Mouse (Mus musculus): Measurements from ENCODE around the gene Tmem273.

- no peak for TF ChIP-seq CTCF (IDR thresholded peaks at IDR 0.05; ENCODE audit: low read depth, low read length)
- TF ChIP-seq POLR2A (IDR thresholded peaks at IDR 0.05; ENCODE audit: extremely low read depth, insufficient read depth, low read length) = no peak
Measured at GRCm38 (mm10) chr14:32787691-32788090, 1.9 kb downstream of the Tmem273 start.
